Mouse (Mus musculus): ENCODE data around the gene Snx33. TPM values are rescaled to one million over a fixed set of nuclear protein-coding genes. Genes with fewer than 3 reads are reported as not detected.
"Not testable (repeated sequence)": the region's sequence is repeated elsewhere in the genome, so short reads cannot be mapped to it uniquely, and the experiment has no call there.

The Snx33 gene
- total and polyA plus RNA-seq, 2 experiments: 7.6 to 10.5 TPM

- Histone ChIP-seq H3K79me2 (ENCODE audit: control insufficient read depth, insufficient read depth, low read length) (no peaks in the 10 kb centered on the region), H3K9ac (ENCODE audit: low read depth, low read length) (no peak overlapping the region), H3K4me1 (ENCODE audit: control insufficient read depth, insufficient read depth, low read length) (no peaks in the 10 kb centered on the region; the same call in 1 of the 2 replicates), H3K27ac (replicated peaks; ENCODE audit: insufficient read depth, low read depth, low read length) (no peak overlapping the region), H3K36me3 (ENCODE audit: control insufficient read depth, insufficient read depth, low read length) (peaks cover 11% of the 10 kb centered on the region), H3K4me3 (ENCODE audit: insufficient read depth, low read depth, low read length) (no peak overlapping the region), H3K27me3 (ENCODE audit: control insufficient read depth, insufficient read depth, low read length) (no peaks in the 10 kb centered on the region)
- 60% methylated on average over 5 of the region's 5 CpGs for WGBS
- DNase-seq (ENCODE audit: extremely low read depth, low read depth, low spot score): peak; percentile 24
- TF ChIP-seq CTCF (IDR thresholded peaks at IDR 0.05; ENCODE audit: low read depth, low read length) (no peak), POLR2A (IDR thresholded peaks at IDR 0.05; ENCODE audit: extremely low read depth, insufficient read depth, low read length) (no peak)
These were observed 12.3 kb downstream of the Snx33 start for GRCm38 (mm10) chr9:56915695-56916410.

DNA sequence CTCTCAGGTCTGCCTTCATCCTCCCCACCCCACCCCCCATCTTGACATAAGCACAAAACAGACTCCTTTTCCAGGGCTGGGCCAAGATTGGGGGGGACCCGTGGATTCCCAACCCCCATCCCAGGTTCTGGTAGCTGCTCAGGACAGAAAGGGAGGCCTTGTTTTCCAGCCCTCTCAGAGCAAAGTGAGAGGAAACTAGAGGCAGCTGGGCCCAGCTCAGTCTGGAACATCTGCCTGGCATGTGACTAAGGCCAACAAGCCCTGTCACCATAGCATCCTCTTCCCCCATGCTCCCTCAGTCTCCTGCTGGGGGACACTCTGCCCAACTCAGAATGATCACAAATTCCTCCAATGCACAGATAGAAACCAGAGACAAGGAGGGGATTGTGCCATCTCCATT, 13.1 kb downstream of the Snx33 start:
- no peak for DNase-seq (ENCODE audit: extremely low read depth, low read depth, low spot score)
- H3K4me3 ChIP-seq (ENCODE audit: insufficient read depth, low read depth, low read length): no peak overlapping the region
- no peak overlapping the region for H3K9ac ChIP-seq (ENCODE audit: low read depth, low read length)
- no peak overlapping the region for H3K27ac ChIP-seq (replicated peaks; ENCODE audit: insufficient read depth, low read depth, low read length)
- 88% methylated on average over 1 of the region's 1 CpGs for WGBS
- H3K27me3 ChIP-seq (ENCODE audit: control insufficient read depth, insufficient read depth, low read length): no peaks in the 10 kb centered on the region
- H3K36me3 ChIP-seq (ENCODE audit: control insufficient read depth, insufficient read depth, low read length): peaks cover 11% of the 10 kb centered on the region
- H3K79me2 ChIP-seq (ENCODE audit: control insufficient read depth, insufficient read depth, low read length): no peaks in the 10 kb centered on the region
- TF ChIP-seq CTCF (IDR thresholded peaks at IDR 0.05; ENCODE audit: low read depth, low read length) (no peak), POLR2A (IDR thresholded peaks at IDR 0.05; ENCODE audit: extremely low read depth, insufficient read depth, low read length) (no peak)
- H3K4me1 ChIP-seq (ENCODE audit: control insufficient read depth, insufficient read depth, low read length): no peaks in the 10 kb centered on the region; the same call in 1 of the 2 replicates

- no peak for TF ChIP-seq POLR2A (IDR thresholded peaks at IDR 0.05; ENCODE audit: extremely low read depth, insufficient read depth, low read length)
- no peak for TF ChIP-seq CTCF (IDR thresholded peaks at IDR 0.05; ENCODE audit: low read depth, low read length)
- Histone ChIP-seq H3K27me3 (ENCODE audit: control insufficient read depth, insufficient read depth, low read length) (no peaks in the 10 kb centered on the region), H3K4me1 (ENCODE audit: control insufficient read depth, insufficient read depth, low read length) (no peaks in the 10 kb centered on the region; the same call in 1 of the 2 replicates), H3K9ac (ENCODE audit: low read depth, low read length) (no peak overlapping the region), H3K79me2 (ENCODE audit: control insufficient read depth, insufficient read depth, low read length) (no peaks in the 10 kb centered on the region), H3K4me3 (ENCODE audit: insufficient read depth, low read depth, low read length) (no peak overlapping the region), H3K27ac (replicated peaks; ENCODE audit: insufficient read depth, low read depth, low read length) (no peak overlapping the region), H3K36me3 (ENCODE audit: control insufficient read depth, insufficient read depth, low read length) (peaks cover 11% of the 10 kb centered on the region)
- 74% methylated on average over 9 of the region's 9 CpGs for WGBS
- no peak for DNase-seq (ENCODE audit: extremely low read depth, low read depth, low spot score)
These were observed 14.2 kb downstream of the Snx33 start for GRCm38 (mm10) chr9:56913991-56914390.

- no peak overlapping the region for H3K4me3 ChIP-seq (ENCODE audit: insufficient read depth, low read depth, low read length)
- no peak for DNase-seq (ENCODE audit: extremely low read depth, low read depth, low spot score)
- no peak for TF ChIP-seq POLR2A (IDR thresholded peaks at IDR 0.05; ENCODE audit: extremely low read depth, insufficient read depth, low read length)
- no peak for TF ChIP-seq CTCF (IDR thresholded peaks at IDR 0.05; ENCODE audit: low read depth, low read length)
- no peaks in the 10 kb centered on the region for H3K36me3 ChIP-seq (ENCODE audit: control insufficient read depth, insufficient read depth, low read length)
- H3K4me1 ChIP-seq (ENCODE audit: control insufficient read depth, insufficient read depth, low read length): no peaks in the 10 kb centered on the region; the same call in 1 of the 2 replicates
- WGBS: 14% methylated on average over 1 of the region's 1 CpGs
- no peak overlapping the region for H3K27ac ChIP-seq (replicated peaks; ENCODE audit: insufficient read depth, low read depth, low read length)
- H3K79me2 ChIP-seq (ENCODE audit: control insufficient read depth, insufficient read depth, low read length): no peaks in the 10 kb centered on the region
- H3K9ac ChIP-seq (ENCODE audit: low read depth, low read length): no peak overlapping the region
- H3K27me3 ChIP-seq (ENCODE audit: control insufficient read depth, insufficient read depth, low read length): no peaks in the 10 kb centered on the region
These were observed 17.2 kb downstream of the Snx33 start for GRCm38 (mm10) chr9:56911017-56911416.

- not testable (repeated sequence) for H3K4me1 ChIP-seq (ENCODE audit: control insufficient read depth, insufficient read depth, low read length); H3K79me2 ChIP-seq (ENCODE audit: control insufficient read depth, insufficient read depth, low read length); H3K27me3 ChIP-seq (ENCODE audit: control insufficient read depth, insufficient read depth, low read length); H3K9ac ChIP-seq (ENCODE audit: low read depth, low read length); H3K27ac ChIP-seq (replicated peaks; ENCODE audit: insufficient read depth, low read depth, low read length); H3K4me3 ChIP-seq (ENCODE audit: insufficient read depth, low read depth, low read length); DNase-seq (ENCODE audit: extremely low read depth, low read depth, low spot score); H3K36me3 ChIP-seq (ENCODE audit: control insufficient read depth, insufficient read depth, low read length)
- 49% methylated on average over 4 of the region's 4 CpGs for WGBS
These were observed 18.2 kb downstream of the Snx33 start for GRCm38 (mm10) chr9:56909991-56910390.

- DNase-seq (ENCODE audit: extremely low read depth, low read depth, low spot score): no peak
- no peaks in the 10 kb centered on the region for H3K36me3 ChIP-seq (ENCODE audit: control insufficient read depth, insufficient read depth, low read length)
- TF ChIP-seq CTCF (IDR thresholded peaks at IDR 0.05; ENCODE audit: low read depth, low read length): no peak
- TF ChIP-seq POLR2A (IDR thresholded peaks at IDR 0.05; ENCODE audit: extremely low read depth, insufficient read depth, low read length): no peak
- WGBS: 85% methylated on average over 9 of the region's 9 CpGs
- no peak overlapping the region for H3K27ac ChIP-seq (replicated peaks; ENCODE audit: insufficient read depth, low read depth, low read length)
- no peak overlapping the region for H3K4me3 ChIP-seq (ENCODE audit: insufficient read depth, low read depth, low read length)
- H3K9ac ChIP-seq (ENCODE audit: low read depth, low read length): no peak overlapping the region
- no peaks in the 10 kb centered on the region for H3K79me2 ChIP-seq (ENCODE audit: control insufficient read depth, insufficient read depth, low read length)
- no peaks in the 10 kb centered on the region for H3K27me3 ChIP-seq (ENCODE audit: control insufficient read depth, insufficient read depth, low read length)
- H3K4me1 ChIP-seq (ENCODE audit: control insufficient read depth, insufficient read depth, low read length): no peaks in the 10 kb centered on the region
These were observed 20.6 kb downstream of the Snx33 start for GRCm38 (mm10) chr9:56907549-56907948.

Data from liver, adult 2 months (tissue).